Mouse (Mus musculus): ENCODE data around the gene Spon1.

Spon1 gene

DNA sequence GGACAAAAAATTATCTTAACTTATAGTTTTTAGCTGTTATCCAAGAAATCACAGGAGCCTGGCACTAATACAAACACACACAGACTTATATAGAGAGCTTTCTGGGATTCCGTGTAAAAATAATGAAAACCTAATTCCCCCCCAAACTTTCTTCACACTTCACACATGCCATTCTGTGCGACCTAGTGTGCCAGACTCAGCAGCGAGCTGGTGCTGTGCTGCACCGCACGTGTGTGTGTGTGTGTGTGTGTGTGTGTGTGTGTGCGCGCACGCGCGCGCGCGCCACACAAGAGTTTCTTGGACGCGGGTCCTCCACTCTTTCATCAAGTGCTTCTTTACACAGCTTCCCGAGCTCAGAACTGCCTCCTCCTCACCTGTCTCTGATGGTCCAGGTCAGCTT, 292.4 kb downstream of the Spon1 start:
- no peak for DNase-seq (ENCODE audit: low read depth, low spot score)

GRCm38 (mm10) chr7:114058927-114059441, 293.2 kb downstream of the Spon1 start:
- no peak for DNase-seq (ENCODE audit: low read depth, low spot score)

DNA sequence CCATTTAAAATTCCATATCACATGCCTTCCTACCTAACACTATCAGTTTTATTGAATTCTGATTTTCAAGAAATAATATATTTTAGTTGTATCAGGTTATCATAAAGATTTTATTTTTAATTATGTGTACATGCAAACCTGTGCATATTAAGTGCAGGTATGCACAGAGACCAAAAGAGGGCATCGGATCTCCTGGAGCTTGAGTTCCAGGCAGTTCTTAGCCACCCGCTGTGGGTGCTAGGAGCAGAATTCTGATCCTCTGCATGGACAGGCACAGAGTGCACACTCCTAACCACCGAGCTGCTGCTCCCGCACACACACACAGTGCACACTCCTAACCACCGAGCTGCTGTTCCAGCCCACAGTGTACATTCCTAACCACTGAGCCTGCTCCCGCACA, 294.6 kb downstream of the Spon1 start:
- DNase-seq (ENCODE audit: low read depth, low spot score), result no peak

DNA sequence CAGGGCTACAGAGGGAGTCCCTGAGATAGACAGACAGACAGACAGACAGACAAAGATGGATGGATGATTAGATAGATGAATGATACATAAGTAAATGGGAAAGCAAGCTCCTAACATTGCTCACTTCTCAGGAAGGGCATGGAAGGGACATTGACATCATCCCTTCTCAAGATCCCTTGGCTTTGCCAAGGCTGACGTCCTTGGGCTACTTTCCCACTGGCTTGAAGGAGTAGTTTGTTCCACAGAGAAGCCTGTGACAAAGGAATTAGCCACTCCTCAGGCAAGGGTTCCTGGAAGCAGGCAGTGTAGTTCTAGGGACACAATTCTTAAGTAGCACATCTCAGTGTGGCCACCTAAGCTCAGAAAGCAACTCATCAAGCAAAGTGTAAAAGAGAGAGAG, 296.7 kb downstream of the Spon1 start:
- no peak for DNase-seq (ENCODE audit: low read depth, low spot score)

DNA sequence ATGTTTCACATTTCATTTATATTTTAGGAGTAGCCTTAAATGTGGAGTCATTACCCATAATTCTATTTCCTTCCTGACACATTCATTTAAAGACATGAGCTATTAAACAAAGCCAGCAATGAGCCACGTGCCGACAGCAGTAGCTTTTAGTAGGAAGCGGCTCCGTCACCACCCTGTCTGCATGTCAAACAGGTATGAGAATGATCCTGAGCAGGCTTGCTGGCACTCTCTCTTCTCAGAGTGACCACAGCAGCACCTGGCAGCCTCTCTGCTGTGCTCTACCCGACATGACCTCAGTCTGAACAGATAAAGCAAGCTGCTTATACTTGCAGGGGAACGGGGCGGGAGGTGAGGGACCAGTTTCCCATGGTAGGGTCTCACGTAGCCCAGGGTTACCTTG, 297.7 kb downstream of the Spon1 start:
- DNase-seq (ENCODE audit: low read depth, low spot score), result no peak

- no peak for DNase-seq (ENCODE audit: low read depth, low spot score)
Observed at GRCm38 (mm10) chr7:114063966-114064365, 298.2 kb downstream of the Spon1 start.

DNA sequence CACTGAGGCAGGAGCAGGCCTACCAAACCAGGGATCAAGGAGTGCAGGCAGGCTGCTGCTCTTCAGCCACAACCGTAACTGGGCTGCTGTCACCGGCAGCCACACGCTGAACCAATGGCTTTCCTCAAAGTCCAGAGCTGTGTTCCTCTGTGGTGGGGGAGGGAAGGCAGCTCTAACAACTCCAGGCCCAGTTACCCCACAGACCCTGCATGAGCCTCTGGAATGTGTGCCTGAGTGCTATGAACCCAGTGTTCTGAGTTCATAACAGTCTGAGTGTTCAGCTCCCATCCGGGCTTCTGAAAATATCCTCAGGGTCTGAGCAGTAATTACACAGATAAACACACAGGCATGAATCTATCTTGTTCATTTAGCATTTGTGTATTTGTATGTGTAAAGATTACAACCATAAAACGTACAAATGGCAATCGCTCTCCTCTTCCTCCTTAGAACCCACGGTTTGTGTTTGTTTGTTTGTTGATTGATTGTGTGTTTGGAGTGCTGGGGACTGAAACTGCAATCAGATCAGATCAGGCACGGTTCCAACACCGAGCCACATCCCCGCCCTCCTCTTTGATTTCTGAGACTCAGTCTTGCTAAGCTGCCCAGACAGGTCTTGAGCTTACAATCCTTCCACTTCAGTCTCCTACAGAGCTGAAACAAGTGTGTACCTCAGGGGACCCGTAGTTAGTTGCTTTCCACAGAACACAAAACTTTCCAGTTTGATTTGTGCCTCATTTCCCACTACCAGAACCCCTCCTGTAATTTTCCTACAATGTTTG, 299.8 kb downstream of the Spon1 start:
- DNase-seq (ENCODE audit: low read depth, low spot score), result no peak

DNA sequence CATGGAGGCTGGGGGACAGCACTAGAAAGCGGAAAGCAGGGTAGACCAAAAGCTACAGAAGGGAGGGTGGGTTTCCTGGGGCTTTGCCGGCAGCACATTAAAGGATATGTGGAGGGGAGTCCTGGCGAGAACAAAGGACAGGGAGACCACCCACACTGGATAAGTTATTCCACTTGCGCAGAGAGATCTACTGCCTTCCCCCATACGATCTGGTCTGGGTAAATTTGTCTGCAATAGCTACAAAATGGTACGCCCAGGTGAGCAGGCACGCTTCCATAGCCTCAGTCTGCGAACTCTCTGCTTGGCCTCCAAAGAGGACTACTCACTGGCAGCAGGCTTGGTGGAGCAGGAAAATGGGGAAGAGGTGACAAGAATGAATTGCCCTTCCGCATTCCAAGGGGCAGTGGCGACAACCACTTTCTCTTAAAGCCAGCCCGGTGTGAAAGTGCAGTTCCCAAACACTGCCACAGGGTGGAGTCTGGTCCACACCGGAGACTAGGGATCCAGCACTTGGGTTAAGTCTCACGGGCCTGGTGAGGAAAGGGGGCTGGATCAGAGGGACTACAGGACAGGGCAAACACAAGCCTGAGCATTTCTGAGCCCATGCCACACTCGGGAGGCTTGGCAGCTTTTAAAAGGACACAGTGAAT, 300.9 kb downstream of the Spon1 start:
- DNase-seq (ENCODE audit: low read depth, low spot score), result peak; percentile 92

DNA sequence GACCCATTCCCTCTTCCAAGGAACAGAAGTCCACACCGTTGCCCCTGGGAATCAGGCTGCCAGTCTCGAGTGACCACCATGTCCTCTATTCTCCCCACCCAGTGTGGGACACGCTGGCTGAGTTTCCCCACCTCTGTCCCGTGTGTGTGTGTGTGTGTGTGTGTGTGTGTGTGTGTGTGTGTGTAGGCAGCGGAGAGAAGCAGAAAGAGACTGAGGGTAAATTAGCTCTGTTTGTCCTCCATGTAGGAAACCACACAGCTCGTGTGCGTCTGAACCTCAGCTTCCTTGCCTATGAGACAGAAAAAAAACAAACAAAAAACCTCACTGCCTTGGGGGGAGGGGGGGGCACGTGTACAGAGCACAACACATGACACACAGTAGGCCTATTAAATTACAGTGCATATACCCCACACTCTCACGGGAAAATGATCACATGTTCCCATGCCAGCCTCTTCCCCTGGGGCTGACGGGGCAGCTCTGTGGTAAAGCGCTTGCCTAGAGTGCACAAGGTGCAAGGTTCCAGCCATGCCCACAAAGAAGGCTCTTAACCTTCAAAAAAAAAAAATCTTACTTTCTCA, 303.2 kb downstream of the Spon1 start:
- no peak for DNase-seq (ENCODE audit: low read depth, low spot score)

- no peak for DNase-seq (ENCODE audit: low read depth, low spot score)
Observed at GRCm38 (mm10) chr7:114069726-114070457, 304.1 kb downstream of the Spon1 start.

DNA sequence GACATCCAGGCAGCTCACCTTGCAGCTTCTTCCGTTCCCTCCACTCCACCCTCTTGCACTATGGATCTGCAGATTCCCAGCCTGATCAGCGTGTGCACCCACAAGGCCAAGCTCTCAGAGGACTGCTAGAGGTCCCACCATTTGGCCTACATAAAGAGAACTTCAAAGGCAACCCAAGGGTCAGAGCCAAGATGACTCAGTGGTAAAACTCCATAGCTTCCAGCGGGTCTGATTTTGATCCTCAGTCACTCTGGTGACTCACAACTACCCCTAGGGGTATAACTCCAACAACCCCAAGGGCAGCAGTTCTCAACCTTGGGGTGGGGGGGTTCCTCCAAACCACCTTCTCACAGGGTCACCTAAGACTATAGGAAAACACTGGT, 304.7 kb downstream of the Spon1 start:
- no peak for DNase-seq (ENCODE audit: low read depth, low spot score)

DNA sequence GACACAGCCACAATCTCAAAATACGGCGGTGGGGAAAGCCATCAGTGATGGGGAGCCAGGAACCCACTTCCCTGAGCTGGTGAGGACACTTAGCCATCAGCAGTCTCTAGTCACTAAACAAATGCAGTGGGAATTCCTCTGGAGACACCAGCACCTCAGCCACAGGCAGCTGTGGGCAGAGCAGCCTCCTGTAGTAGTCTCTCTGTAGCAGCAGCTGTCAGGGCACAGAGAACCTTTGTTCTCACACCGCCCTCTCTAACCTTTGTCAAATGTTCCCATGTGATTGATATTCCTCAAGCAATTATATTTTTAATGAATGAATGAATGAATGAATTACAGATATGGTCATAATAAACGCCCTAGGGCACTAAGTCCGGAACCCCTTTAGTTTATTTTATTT, 305.6 kb downstream of the Spon1 start:
- DNase-seq (ENCODE audit: low read depth, low spot score), result peak; percentile 53

- DNase-seq (ENCODE audit: low read depth, low spot score), result peak; percentile 45
Observed at GRCm38 (mm10) chr7:114071851-114072616, 306.2 kb downstream of the Spon1 start.

DNA sequence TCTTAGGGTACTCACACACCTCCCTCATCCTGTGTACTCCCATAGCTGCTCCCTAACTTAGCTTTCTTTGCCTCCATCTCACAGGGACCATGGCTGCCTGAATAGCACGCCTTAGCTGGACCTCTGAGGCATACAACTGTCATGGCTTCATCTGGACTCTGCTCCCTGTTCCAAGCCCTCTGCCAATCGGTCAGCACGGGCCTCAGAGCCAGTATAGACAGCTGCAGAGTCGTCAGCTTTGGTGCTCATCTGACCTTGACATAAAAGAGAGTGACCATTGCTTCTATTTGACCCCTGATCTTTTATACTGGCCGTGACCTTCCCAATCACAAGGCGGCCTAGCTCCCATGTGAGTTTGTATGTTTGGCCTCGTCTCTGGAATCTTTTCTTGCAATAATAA, 308.3 kb downstream of the Spon1 start:
- DNase-seq (ENCODE audit: low read depth, low spot score), result no peak

- DNase-seq (ENCODE audit: low read depth, low spot score), result no peak
Observed at GRCm38 (mm10) chr7:114074595-114074994, 308.8 kb downstream of the Spon1 start.

- no peak for DNase-seq (ENCODE audit: low read depth, low spot score)
Observed at GRCm38 (mm10) chr7:114079343-114079742, 313.5 kb downstream of the Spon1 start.

- DNase-seq (ENCODE audit: low read depth, low spot score), result no peak
Observed at GRCm38 (mm10) chr7:114080250-114080649, 314.5 kb downstream of the Spon1 start.

- no peak for DNase-seq (ENCODE audit: low read depth, low spot score)
Observed at GRCm38 (mm10) chr7:114081633-114082420, 316.0 kb downstream of the Spon1 start.

GRCm38 (mm10) chr7:114083088-114083487, 317.3 kb downstream of the Spon1 start:
- DNase-seq (ENCODE audit: low read depth, low spot score), result no peak

DNA sequence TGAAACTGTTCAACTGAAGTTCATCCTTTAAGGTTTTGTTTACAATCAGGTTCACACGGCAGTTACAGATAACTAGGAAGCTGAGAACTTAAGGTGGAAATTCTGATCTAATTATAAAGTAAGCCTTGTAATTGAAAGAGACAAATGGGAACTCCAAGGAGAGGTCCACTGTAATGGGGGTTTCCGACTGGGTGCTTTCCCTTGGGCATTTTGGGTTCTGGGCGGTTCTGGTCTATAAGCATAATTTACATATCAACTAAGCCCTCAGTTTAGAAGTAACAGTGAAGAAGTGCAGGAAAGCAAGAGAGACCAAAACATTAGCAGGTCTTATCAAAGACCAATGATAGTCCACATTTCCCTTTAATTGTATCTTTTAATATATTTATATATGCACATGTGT, 318.0 kb downstream of the Spon1 start:
- no peak for DNase-seq (ENCODE audit: low read depth, low spot score)
